Mouse (Mus musculus): ENCODE data around the gene Cd59b. TPM values are rescaled to one million over a fixed set of nuclear protein-coding genes. Genes with fewer than 3 reads are reported as not detected.

Gene Cd59b
- 13.0 TPM for polyA plus RNA-seq (2014; fragmentation: Illumina TruSeq; extraction: RNeasy Lipid Tissue Mini Kit (QIAGEN cat#74804); ENCODE audit: low read depth, low replicate concordance)

GRCm38 (mm10) chr2:104069704-104070185 lies at the start of gene Cd59b:
Gene Cd59b, plus strand, starts transcription at chr2:104069849.

DNA sequence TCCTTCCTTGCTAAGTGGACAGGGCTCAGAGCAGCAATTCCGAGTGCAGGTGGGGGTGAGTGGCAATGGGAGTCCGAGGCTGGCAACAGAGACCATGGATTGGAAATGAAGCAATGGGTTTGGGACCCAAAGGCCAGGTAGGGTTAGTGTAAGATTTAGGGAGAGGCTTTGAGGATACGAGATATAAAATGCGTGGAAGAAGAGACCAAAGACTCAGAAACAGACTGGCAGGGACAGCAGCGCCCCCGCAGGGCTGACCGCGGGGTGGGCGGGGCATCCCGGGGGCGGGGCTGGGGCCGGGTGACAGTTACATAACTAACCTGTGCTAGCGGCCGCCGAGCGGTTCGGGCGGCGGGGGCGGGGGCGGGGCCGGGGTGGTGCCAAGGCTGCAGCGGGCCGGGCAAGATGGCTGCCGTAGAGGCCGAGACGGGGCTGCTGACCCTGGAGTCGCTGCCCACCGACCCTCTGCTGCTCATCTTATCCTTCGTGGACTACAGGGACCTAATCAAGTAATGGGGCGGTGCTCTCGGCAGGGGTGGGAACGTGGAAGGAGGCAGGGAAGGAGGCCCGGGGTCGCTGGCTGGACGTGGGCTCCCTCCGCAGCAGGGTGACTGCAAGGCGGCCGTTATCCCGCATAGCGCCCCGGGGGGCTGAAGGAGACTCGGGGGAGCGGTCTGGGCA lies 42.1 kb upstream of the Cd59b start, which contains the start of gene Fbxo3:
Gene Fbxo3 (plus strand): TSS at position 264 of the 681 bp plus-strand sequence.

GRCm38 (mm10) chr2:104028139-104028723 lies 41.4 kb upstream of the Cd59b start, which contains the start of gene 4931422A03Rik:
Gene 4931422A03Rik, minus strand, starts transcription at chr2:104028361.

GRCm38 (mm10) chr2:104065526-104065925 lies 4.1 kb upstream of the Cd59b start, which contains the start of gene Gm10912:
Gene Gm10912, plus strand, starts transcription at chr2:104065826.

DNA sequence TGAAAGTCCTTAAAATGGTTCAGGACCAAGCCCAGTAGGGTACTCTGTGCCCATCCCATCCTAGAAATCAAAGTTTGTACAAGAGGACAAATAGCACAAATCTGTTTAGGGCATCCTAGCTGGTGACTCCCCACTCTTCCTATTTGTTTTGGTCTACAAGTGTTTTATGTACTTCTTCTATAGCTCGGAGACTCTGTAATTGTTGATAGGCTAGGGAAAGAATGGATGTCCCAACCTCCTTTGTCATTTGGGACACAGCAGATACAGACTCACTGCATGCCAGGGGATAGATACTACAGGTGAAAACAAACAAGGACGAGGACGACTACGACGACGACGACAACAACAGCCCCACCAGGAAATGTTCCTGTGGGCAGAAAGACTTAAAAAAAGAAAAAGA lies 1.2 kb upstream of the Cd59b start, which contains the start of gene Gm10799:
Gene Gm10799 (minus strand): TSS at position 101 of the 400 bp plus-strand sequence.

GRCm38 (mm10) chr2:104095741-104096213 lies 26.1 kb downstream of the Cd59b start, which contains the start of gene Cd59a:
Gene Cd59a, plus strand, starts transcription at chr2:104095801.

DNA sequence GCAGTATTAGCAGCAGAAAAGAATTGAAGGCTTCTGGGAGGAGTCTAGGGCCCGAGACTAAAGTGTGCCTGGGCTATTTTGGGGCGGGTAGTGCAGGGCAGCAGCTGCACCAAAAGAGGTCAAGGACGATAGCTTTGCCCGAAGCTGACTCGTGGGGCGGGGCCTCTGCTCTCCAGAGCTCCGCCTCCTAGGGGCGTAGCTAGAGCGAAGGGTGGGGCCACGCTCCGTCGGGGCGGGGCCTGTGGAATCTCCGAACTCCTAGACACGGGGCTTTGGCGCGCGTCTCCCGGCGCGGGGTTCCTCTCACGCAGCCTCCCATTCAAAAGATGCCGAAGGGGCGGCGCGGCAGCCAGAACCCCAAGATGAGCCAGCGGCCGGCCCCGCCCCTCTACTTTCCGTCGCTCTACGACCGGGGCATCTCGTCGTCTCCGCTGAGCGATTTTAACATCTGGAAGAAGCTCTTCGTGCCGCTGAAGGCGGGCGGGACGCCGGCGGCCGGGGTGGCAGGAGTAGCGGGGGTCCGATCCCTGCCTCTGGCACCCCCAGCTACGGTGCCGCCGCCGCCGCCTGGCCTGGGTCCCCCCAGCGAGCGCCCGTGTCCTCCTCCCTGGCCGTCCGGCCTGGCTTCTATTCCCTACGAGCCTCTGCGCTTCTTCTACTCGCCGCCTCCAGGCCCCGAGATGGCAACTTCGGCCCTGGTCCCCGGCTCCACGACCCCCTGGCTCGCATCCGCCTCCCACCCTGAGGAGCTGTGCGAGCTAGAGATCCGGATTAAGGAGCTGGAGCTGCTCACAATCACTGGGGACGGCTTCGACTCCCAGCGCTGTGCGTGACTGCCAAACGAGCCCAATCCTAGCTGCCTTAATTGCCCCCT lies 53.1 kb downstream of the Cd59b start, which contains the start of gene A930018P22Rik:
Gene A930018P22Rik (plus strand): TSS at position 265 of the 874 bp plus-strand sequence.

Other genes starting within 250 kb of the Cd59b start
- gene Lmo2, start 111.9 kb upstream of the Cd59b start, polyA plus RNA-seq (2014; fragmentation: Illumina TruSeq; extraction: RNeasy Lipid Tissue Mini Kit (QIAGEN cat#74804); ENCODE audit: low read depth, low replicate concordance) = 7.2 TPM
- 138 TPM for gene Fbxo3, start 42.1 kb upstream of the Cd59b start, polyA plus RNA-seq (2014; fragmentation: Illumina TruSeq; extraction: RNeasy Lipid Tissue Mini Kit (QIAGEN cat#74804); ENCODE audit: low read depth, low replicate concordance)
- not detected for gene 4931422A03Rik, start 41.5 kb upstream of the Cd59b start, polyA plus RNA-seq (2014; fragmentation: Illumina TruSeq; extraction: RNeasy Lipid Tissue Mini Kit (QIAGEN cat#74804); ENCODE audit: low read depth, low replicate concordance)
- gene Gm10912, start 4.0 kb upstream of the Cd59b start, polyA plus RNA-seq (2014; fragmentation: Illumina TruSeq; extraction: RNeasy Lipid Tissue Mini Kit (QIAGEN cat#74804); ENCODE audit: low read depth, low replicate concordance) = not detected
- not detected for gene Gm10799, start 1.3 kb upstream of the Cd59b start, polyA plus RNA-seq (2014; fragmentation: Illumina TruSeq; extraction: RNeasy Lipid Tissue Mini Kit (QIAGEN cat#74804); ENCODE audit: low read depth, low replicate concordance)
- gene Cd59a, start 26.0 kb downstream of the Cd59b start, polyA plus RNA-seq (2014; fragmentation: Illumina TruSeq; extraction: RNeasy Lipid Tissue Mini Kit (QIAGEN cat#74804); ENCODE audit: low read depth, low replicate concordance) = 155 TPM
- not detected for gene A930018P22Rik, start 52.9 kb downstream of the Cd59b start, polyA plus RNA-seq (2014; fragmentation: Illumina TruSeq; extraction: RNeasy Lipid Tissue Mini Kit (QIAGEN cat#74804); ENCODE audit: low read depth, low replicate concordance)

All from liver, adult 10 weeks (tissue).